Mouse (Mus musculus): Measurements from ENCODE around the gene Tm4sf5.

Tm4sf5 gene

GRCm38 (mm10) chr11:70541415-70541814 is 36.4 kb downstream of the Tm4sf5 start:
- no peak for DNase-seq (ENCODE audit: low read depth, low spot score)

GRCm38 (mm10) chr11:70544496-70544895 is 39.5 kb downstream of the Tm4sf5 start:
- no peak for DNase-seq (ENCODE audit: low read depth, low spot score)

DNA sequence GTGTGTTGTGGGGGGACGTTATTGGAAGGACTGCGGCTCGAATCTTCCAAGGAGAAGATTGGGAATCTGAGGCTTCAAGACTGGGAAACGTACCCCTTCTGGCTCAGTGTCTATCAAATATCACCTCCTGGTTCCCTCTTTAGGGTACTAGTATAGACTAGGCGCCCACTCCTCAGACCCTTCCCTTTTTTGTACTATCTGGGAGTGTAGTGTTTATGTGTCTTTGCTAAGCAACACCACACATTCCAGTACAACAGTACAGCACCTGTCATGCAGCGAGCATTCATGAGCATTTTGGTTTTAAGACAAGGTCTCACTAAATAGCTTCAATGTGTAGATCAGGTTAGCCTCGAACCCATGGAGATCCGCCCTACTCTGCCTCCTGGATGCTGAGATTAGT is 46.5 kb downstream of the Tm4sf5 start:
- no peak for DNase-seq (ENCODE audit: low read depth, low spot score)

- no peak for DNase-seq (ENCODE audit: low read depth, low spot score)
Measured at GRCm38 (mm10) chr11:70553940-70554339, 48.9 kb downstream of the Tm4sf5 start.

- DNase-seq (ENCODE audit: low read depth, low spot score) = no peak
Measured at GRCm38 (mm10) chr11:70557545-70557944, 52.5 kb downstream of the Tm4sf5 start.

Measured in retina, adult 2 months (tissue).